Mouse (Mus musculus): ENCODE measurements around the gene Plce1. TPM values are rescaled to one million over a fixed set of nuclear protein-coding genes. Genes with fewer than 3 reads are reported as not detected.
A peak's percentile ranks its signal among the peaks of the same experiment; 100 is the strongest.

Plce1 gene
- polyA plus RNA-seq, 1 experiment, result 2.3 TPM

- DNase-seq, result no peak
- Histone ChIP-seq H3K4me1 (ENCODE audit: control insufficient read depth, insufficient read depth, low read length) (no peaks in the 10 kb centered on the region), H3K4me3 (ENCODE audit: insufficient read depth, low read depth, low read length) (no peak overlapping the region), H3K27me3 (replicated peaks; ENCODE audit: control insufficient read depth, insufficient read depth, low read length) (no peaks in the 10 kb centered on the region), H3K36me3 (ENCODE audit: control insufficient read depth, insufficient read depth, low read length) (no peaks in the 10 kb centered on the region), H3K27ac (ENCODE audit: insufficient read depth, low read depth, low read length) (no peak overlapping the region)
- no peak for TF ChIP-seq CTCF (conservative IDR thresholded peaks at IDR 0.05; ENCODE audit: insufficient read depth, insufficient read length, low read depth, low read length)
- TF ChIP-seq POLR2A (IDR thresholded peaks at IDR 0.05; ENCODE audit: low read depth, low read length), result no peak
- WGBS, result 56% methylated on average over 3 of the region's 3 CpGs
Observed at GRCm38 (mm10) chr19:38760441-38760840, 279.5 kb downstream of the Plce1 start.

GRCm38 (mm10) chr19:38766306-38766705 lies 285.4 kb downstream of the Plce1 start:
- DNase-seq, result no peak
- Histone ChIP-seq H3K4me3 (ENCODE audit: insufficient read depth, low read depth, low read length) (no peak overlapping the region), H3K27ac (ENCODE audit: insufficient read depth, low read depth, low read length) (no peak overlapping the region), H3K36me3 (ENCODE audit: control insufficient read depth, insufficient read depth, low read length) (no peaks in the 10 kb centered on the region), H3K27me3 (replicated peaks; ENCODE audit: control insufficient read depth, insufficient read depth, low read length) (no peaks in the 10 kb centered on the region), H3K4me1 (ENCODE audit: control insufficient read depth, insufficient read depth, low read length) (no peaks in the 10 kb centered on the region)
- WGBS, result 70% methylated on average over 2 of the region's 2 CpGs
- TF ChIP-seq CTCF (conservative IDR thresholded peaks at IDR 0.05; ENCODE audit: insufficient read depth, insufficient read length, low read depth, low read length), result no peak

GRCm38 (mm10) chr19:38775548-38775947 lies 294.6 kb downstream of the Plce1 start:
- Histone ChIP-seq H3K36me3 (ENCODE audit: control insufficient read depth, insufficient read depth, low read length) (no peaks in the 10 kb centered on the region), H3K4me1 (ENCODE audit: control insufficient read depth, insufficient read depth, low read length) (no peaks in the 10 kb centered on the region), H3K27ac (ENCODE audit: insufficient read depth, low read depth, low read length) (no peak overlapping the region), H3K27me3 (replicated peaks; ENCODE audit: control insufficient read depth, insufficient read depth, low read length) (no peaks in the 10 kb centered on the region), H3K4me3 (ENCODE audit: insufficient read depth, low read depth, low read length) (no peak overlapping the region)
- 43% methylated on average over 4 of the region's 4 CpGs for WGBS
- DNase-seq, result peak; percentile 54
- TF ChIP-seq POLR2A (IDR thresholded peaks at IDR 0.05; ENCODE audit: low read depth, low read length), result no peak
- peak; percentile 57 for TF ChIP-seq CTCF (conservative IDR thresholded peaks at IDR 0.05; ENCODE audit: insufficient read depth, insufficient read length, low read depth, low read length)

GRCm38 (mm10) chr19:38778805-38779204 lies 297.9 kb downstream of the Plce1 start:
- Histone ChIP-seq H3K4me1 (ENCODE audit: control insufficient read depth, insufficient read depth, low read length) (no peaks in the 10 kb centered on the region), H3K36me3 (ENCODE audit: control insufficient read depth, insufficient read depth, low read length) (no peaks in the 10 kb centered on the region), H3K27me3 (replicated peaks; ENCODE audit: control insufficient read depth, insufficient read depth, low read length) (no peaks in the 10 kb centered on the region), H3K27ac (ENCODE audit: insufficient read depth, low read depth, low read length) (no peak overlapping the region), H3K4me3 (ENCODE audit: insufficient read depth, low read depth, low read length) (no peak overlapping the region)
- TF ChIP-seq CTCF (conservative IDR thresholded peaks at IDR 0.05; ENCODE audit: insufficient read depth, insufficient read length, low read depth, low read length) (no peak), POLR2A (IDR thresholded peaks at IDR 0.05; ENCODE audit: low read depth, low read length) (no peak)
- DNase-seq, result no peak
- WGBS, result 43% methylated on average over 2 of the region's 2 CpGs

GRCm38 (mm10) chr19:38783542-38783941 lies 302.6 kb downstream of the Plce1 start:
- Histone ChIP-seq H3K4me1 (ENCODE audit: control insufficient read depth, insufficient read depth, low read length) (no peaks in the 10 kb centered on the region), H3K27me3 (replicated peaks; ENCODE audit: control insufficient read depth, insufficient read depth, low read length) (no peaks in the 10 kb centered on the region), H3K27ac (ENCODE audit: insufficient read depth, low read depth, low read length) (no peak overlapping the region), H3K4me3 (ENCODE audit: insufficient read depth, low read depth, low read length) (no peak overlapping the region), H3K36me3 (ENCODE audit: control insufficient read depth, insufficient read depth, low read length) (no peaks in the 10 kb centered on the region)
- 85% methylated on average over 9 of the region's 9 CpGs for WGBS
- DNase-seq, result no peak
- TF ChIP-seq CTCF (conservative IDR thresholded peaks at IDR 0.05; ENCODE audit: insufficient read depth, insufficient read length, low read depth, low read length) (no peak), POLR2A (IDR thresholded peaks at IDR 0.05; ENCODE audit: low read depth, low read length) (no peak)

GRCm38 (mm10) chr19:38787756-38788155 lies 306.8 kb downstream of the Plce1 start:
- no peak for TF ChIP-seq CTCF (conservative IDR thresholded peaks at IDR 0.05; ENCODE audit: insufficient read depth, insufficient read length, low read depth, low read length)
- WGBS, result 93% methylated on average over 6 of the region's 6 CpGs
- H3K27me3 ChIP-seq (replicated peaks; ENCODE audit: control insufficient read depth, insufficient read depth, low read length), result no peaks in the 10 kb centered on the region
- H3K27ac ChIP-seq (ENCODE audit: insufficient read depth, low read depth, low read length), result no peak overlapping the region
- H3K4me1 ChIP-seq (ENCODE audit: control insufficient read depth, insufficient read depth, low read length), result no peaks in the 10 kb centered on the region
- H3K36me3 ChIP-seq (ENCODE audit: control insufficient read depth, insufficient read depth, low read length), result peaks cover 2% of the 10 kb centered on the region
- no peak for DNase-seq
- no peak overlapping the region for H3K4me3 ChIP-seq (ENCODE audit: insufficient read depth, low read depth, low read length)

GRCm38 (mm10) chr19:38793563-38794045 lies 312.7 kb downstream of the Plce1 start:
- no peak for TF ChIP-seq POLR2A (IDR thresholded peaks at IDR 0.05; ENCODE audit: low read depth, low read length)
- TF ChIP-seq CTCF (conservative IDR thresholded peaks at IDR 0.05; ENCODE audit: insufficient read depth, insufficient read length, low read depth, low read length), result no peak
- H3K27me3 ChIP-seq (replicated peaks; ENCODE audit: control insufficient read depth, insufficient read depth, low read length), result no peaks in the 10 kb centered on the region
- H3K36me3 ChIP-seq (ENCODE audit: control insufficient read depth, insufficient read depth, low read length), result peaks cover 12% of the 10 kb centered on the region
- H3K27ac ChIP-seq (ENCODE audit: insufficient read depth, low read depth, low read length), result no peak overlapping the region
- 95% methylated on average over 7 of the region's 7 CpGs for WGBS
- no peak for DNase-seq
- H3K4me3 ChIP-seq (ENCODE audit: insufficient read depth, low read depth, low read length), result no peak overlapping the region
- H3K4me1 ChIP-seq (ENCODE audit: control insufficient read depth, insufficient read depth, low read length), result no peaks in the 10 kb centered on the region

GRCm38 (mm10) chr19:38796546-38796945 lies 315.6 kb downstream of the Plce1 start:
- DNase-seq, result no peak
- TF ChIP-seq CTCF (conservative IDR thresholded peaks at IDR 0.05; ENCODE audit: insufficient read depth, insufficient read length, low read depth, low read length) (no peak), POLR2A (IDR thresholded peaks at IDR 0.05; ENCODE audit: low read depth, low read length) (no peak)
- Histone ChIP-seq H3K27me3 (replicated peaks; ENCODE audit: control insufficient read depth, insufficient read depth, low read length) (no peaks in the 10 kb centered on the region), H3K36me3 (ENCODE audit: control insufficient read depth, insufficient read depth, low read length) (peaks cover 10% of the 10 kb centered on the region), H3K4me3 (ENCODE audit: insufficient read depth, low read depth, low read length) (no peak overlapping the region), H3K27ac (ENCODE audit: insufficient read depth, low read depth, low read length) (no peak overlapping the region), H3K4me1 (ENCODE audit: control insufficient read depth, insufficient read depth, low read length) (no peaks in the 10 kb centered on the region)
- WGBS, result 63% methylated on average over 5 of the region's 5 CpGs

Data from kidney, adult 2 months (tissue).